Mouse (Mus musculus): ENCODE results near the gene Tdp1.

DNA sequence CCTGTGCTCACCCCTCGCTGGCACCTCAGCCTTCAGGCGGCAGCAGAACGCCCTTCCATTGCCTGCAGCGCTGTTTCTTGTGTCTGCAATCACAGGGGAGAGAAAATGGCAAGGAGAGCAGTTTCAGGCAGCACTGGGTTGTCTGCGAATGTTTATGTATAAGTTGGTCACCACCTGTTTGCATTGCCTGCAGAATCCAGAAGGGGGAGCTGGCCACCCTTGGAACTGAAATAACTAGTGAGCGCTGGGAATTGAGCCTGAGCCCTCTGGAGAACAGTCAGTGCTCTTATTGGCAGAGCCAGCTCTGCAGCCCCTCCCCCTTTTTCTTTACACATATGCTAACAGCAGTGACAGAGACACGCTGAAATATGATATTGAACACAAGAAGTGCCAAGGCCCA is 88.5 kb downstream of the Tdp1 start:
- TF ChIP-seq MAFK (IDR thresholded peaks at IDR 0.05; ENCODE audit: insufficient read depth, low read depth, low read length) (no peak), ZC3H11A (IDR thresholded peaks at IDR 0.05; ENCODE audit: borderline replicate concordance, low read depth, low read length) (peak; percentile 80), CHD2 (IDR thresholded peaks at IDR 0.05; ENCODE audit: low read depth, low read length) (no peak), ZNF384 (IDR thresholded peaks at IDR 0.05; ENCODE audit: low read depth, low read length) (no peak)
